Mouse (Mus musculus) stomach, embryonic 14.5 days (tissue): ENCODE results near the gene 9430038I01Rik. TPM values are rescaled to one million over a fixed set of nuclear protein-coding genes. Genes with fewer than 3 reads are reported as not detected.

Source experiments
- ATAC-seq: fragments of 200-750 bp; cut with Nextera tagmentation; 2 replicates; pipeline ENCODE4 v1.8.0; 2017; ENCODE audit warnings: low read depth, moderate TSS enrichment; ENCODE audit not compliant: insufficient number of reproducible peaks, insufficient read depth, low FRiP score
- H3K27ac ChIP-seq: fragments of 300-500 bp; sonication (generic); 2 replicates; pipeline ENCODE4 v1.5.1; 2014; ENCODE audit warnings: mild to moderate bottlenecking, low read length, moderate library complexity, mixed read lengths
- H3K27me3 ChIP-seq: fragments of 300-500 bp; sonication (generic); 2 replicates; pipeline ENCODE4 v1.6.1; 2014; ENCODE audit warnings: low read length, control low read depth, mixed read lengths; ENCODE audit not compliant: control insufficient read depth, insufficient read depth
- H3K36me3 ChIP-seq: fragments of 300-500 bp; sonication (generic); 2 replicates; pipeline ENCODE4 v1.6.1; 2014; ENCODE audit warnings: mild to moderate bottlenecking, control low read depth, low read length, moderate library complexity, mixed read lengths; ENCODE audit not compliant: control insufficient read depth, insufficient read depth
- H3K4me1 ChIP-seq: fragments of 300-500 bp; sonication (generic); 2 replicates; pipeline ENCODE4 v1.6.1; 2014; ENCODE audit warnings: low read length, control low read depth, mixed read lengths; ENCODE audit not compliant: control insufficient read depth, insufficient read depth
- H3K4me2 ChIP-seq: fragments of 300-500 bp; sonication (generic); replicated peaks from 2 replicates; pipeline ENCODE4 v1.6.1; 2014; ENCODE audit warnings: low read depth, low read length, control low read depth
- H3K4me3 ChIP-seq: fragments of 300-500 bp; sonication (generic); 2 replicates; pipeline ENCODE4 v1.5.1; 2014; ENCODE audit warnings: low read depth, low read length, control low read depth
- H3K9ac ChIP-seq: fragments of 300-500 bp; sonication (generic); replicated peaks from 2 replicates; pipeline ENCODE4 v1.6.1; 2014; ENCODE audit warnings: low read depth, mild to moderate bottlenecking, control low read depth, low read length, moderate library complexity, mixed read lengths
- H3K9me3 ChIP-seq: fragments of 300-500 bp; sonication (generic); 2 replicates; pipeline ENCODE4 v1.6.1; 2016; ENCODE audit warnings: low read depth, low read length, control low read depth; ENCODE audit not compliant: control insufficient read depth
- WGBS: fragments of 180-500 bp; shearing (Covaris S2); extraction: QIAGEN DNeasy Blood & Tissue Kit; methylation state at CpG from one replicate; pipeline ENCODE4 v1.1.7; 2014; 5-methylcytosine and 5-hydroxymethylcytosine counted together
- polyA plus RNA-seq: library from polyadenylated mRNA; unstranded; fragments of >200 nt; fragmentation: Nextera tagmentation; extraction: Ambion mirVana; gene quantifications from 2 replicates; pipeline ENCODE4 v1.2.1, GENCODE M21; 2014

The 9430038I01Rik gene
- polyA plus RNA-seq, 1 experiment from 2014 or later, result 33.7 TPM

- H3K4me3 ChIP-seq, result no peak overlapping the region
- H3K27me3 ChIP-seq, result no peaks in the 10 kb centered on the region
- H3K9me3 ChIP-seq, result no peaks in the 10 kb centered on the region
- no peak overlapping the region for H3K27ac ChIP-seq
- no peak overlapping the region for H3K4me2 ChIP-seq
- H3K9ac ChIP-seq, result no peak overlapping the region
- no peak for ATAC-seq
- WGBS, result 64% methylated on average over 13 of the region's 13 CpGs
- no peaks in the 10 kb centered on the region for H3K4me1 ChIP-seq
- H3K36me3 ChIP-seq, result no peaks in the 10 kb centered on the region
These were observed 21.4 kb upstream of the 9430038I01Rik start for GRCm38 (mm10) chr7:137431769-137432603.

GRCm38 (mm10) chr7:137426693-137427092 is 16.1 kb upstream of the 9430038I01Rik start:
- H3K27ac ChIP-seq, result no peak overlapping the region
- WGBS, result 46% methylated on average over 4 of the region's 4 CpGs
- H3K9ac ChIP-seq, result no peak overlapping the region
- no peaks in the 10 kb centered on the region for H3K36me3 ChIP-seq
- H3K27me3 ChIP-seq, result no peaks in the 10 kb centered on the region
- no peaks in the 10 kb centered on the region for H3K9me3 ChIP-seq
- H3K4me1 ChIP-seq, result no peaks in the 10 kb centered on the region
- no peak for ATAC-seq
- no peak overlapping the region for H3K4me2 ChIP-seq
- no peak overlapping the region for H3K4me3 ChIP-seq

- no peak for ATAC-seq
- Histone ChIP-seq H3K36me3 (no peaks in the 10 kb centered on the region), H3K9ac (no peak overlapping the region), H3K27ac (no peak overlapping the region), H3K27me3 (no peaks in the 10 kb centered on the region), H3K4me3 (no peak overlapping the region), H3K4me2 (no peak overlapping the region), H3K9me3 (no peaks in the 10 kb centered on the region), H3K4me1 (no peaks in the 10 kb centered on the region)
- WGBS, result 98% methylated on average over 4 of the region's 4 CpGs
These were observed 10.7 kb upstream of the 9430038I01Rik start for GRCm38 (mm10) chr7:137421236-137421635.

- H3K9ac ChIP-seq, result no peak overlapping the region
- 90% methylated on average over 2 of the region's 2 CpGs for WGBS
- H3K4me3 ChIP-seq, result no peak overlapping the region
- no peaks in the 10 kb centered on the region for H3K27me3 ChIP-seq
- no peak for ATAC-seq
- H3K27ac ChIP-seq, result no peak overlapping the region
- no peaks in the 10 kb centered on the region for H3K4me1 ChIP-seq
- H3K9me3 ChIP-seq, result no peaks in the 10 kb centered on the region
- no peak overlapping the region for H3K4me2 ChIP-seq
- H3K36me3 ChIP-seq, result no peaks in the 10 kb centered on the region
These were observed 10.0 kb upstream of the 9430038I01Rik start for GRCm38 (mm10) chr7:137420550-137420949.

- no peak overlapping the region for H3K9ac ChIP-seq
- no peaks in the 10 kb centered on the region for H3K4me1 ChIP-seq
- no peaks in the 10 kb centered on the region for H3K27me3 ChIP-seq
- H3K9me3 ChIP-seq, result no peaks in the 10 kb centered on the region
- 79% methylated on average over 7 of the region's 8 CpGs for WGBS
- no peak overlapping the region for H3K4me3 ChIP-seq
- H3K36me3 ChIP-seq, result no peaks in the 10 kb centered on the region
- no peak overlapping the region for H3K4me2 ChIP-seq
- no peak for ATAC-seq
- H3K27ac ChIP-seq, result no peak overlapping the region
These were observed 4.1 kb upstream of the 9430038I01Rik start for GRCm38 (mm10) chr7:137414710-137415109.

GRCm38 (mm10) chr7:137407428-137408058 is 3.0 kb downstream of the 9430038I01Rik start:
- no peaks in the 10 kb centered on the region for H3K4me1 ChIP-seq
- H3K27me3 ChIP-seq, result no peaks in the 10 kb centered on the region
- H3K9ac ChIP-seq, result no peak overlapping the region
- no peak overlapping the region for H3K4me3 ChIP-seq
- WGBS, result 86% methylated on average over 1 of the region's 1 CpGs
- H3K9me3 ChIP-seq, result no peaks in the 10 kb centered on the region
- H3K27ac ChIP-seq, result no peak overlapping the region
- ATAC-seq, result no peak
- no peaks in the 10 kb centered on the region for H3K36me3 ChIP-seq
- no peak overlapping the region for H3K4me2 ChIP-seq

GRCm38 (mm10) chr7:137404146-137404545 is 6.4 kb downstream of the 9430038I01Rik start:
- Histone ChIP-seq H3K9ac (no peak overlapping the region), H3K4me1 (no peaks in the 10 kb centered on the region), H3K27me3 (no peaks in the 10 kb centered on the region), H3K27ac (no peak overlapping the region), H3K36me3 (no peaks in the 10 kb centered on the region), H3K4me3 (no peak overlapping the region), H3K9me3 (no peaks in the 10 kb centered on the region), H3K4me2 (no peak overlapping the region)
- ATAC-seq, result no peak
- 84% methylated on average over 2 of the region's 2 CpGs for WGBS

- H3K27me3 ChIP-seq, result no peaks in the 10 kb centered on the region
- H3K4me2 ChIP-seq, result no peak overlapping the region
- H3K27ac ChIP-seq, result no peak overlapping the region
- H3K36me3 ChIP-seq, result no peaks in the 10 kb centered on the region
- WGBS, result 89% methylated on average over 4 of the region's 4 CpGs
- H3K4me1 ChIP-seq, result no peaks in the 10 kb centered on the region
- no peak overlapping the region for H3K9ac ChIP-seq
- no peaks in the 10 kb centered on the region for H3K9me3 ChIP-seq
- ATAC-seq, result no peak
- no peak overlapping the region for H3K4me3 ChIP-seq
These were observed 11.6 kb downstream of the 9430038I01Rik start for GRCm38 (mm10) chr7:137398973-137399372.
